Mouse (Mus musculus) kidney, postnatal 14 days (tissue): Measurements from ENCODE around the gene Fbxl7.
"Not testable (repeated sequence)": the region's sequence is repeated elsewhere in the genome, so short reads cannot be mapped to it uniquely, and the experiment has no call there.

Source experiments
- DNase-seq: peaks from one replicate; pipeline ENCODE4 v3.0.0; 2022; ENCODE audit warnings: mixed read lengths

The Fbxl7 gene

DNA sequence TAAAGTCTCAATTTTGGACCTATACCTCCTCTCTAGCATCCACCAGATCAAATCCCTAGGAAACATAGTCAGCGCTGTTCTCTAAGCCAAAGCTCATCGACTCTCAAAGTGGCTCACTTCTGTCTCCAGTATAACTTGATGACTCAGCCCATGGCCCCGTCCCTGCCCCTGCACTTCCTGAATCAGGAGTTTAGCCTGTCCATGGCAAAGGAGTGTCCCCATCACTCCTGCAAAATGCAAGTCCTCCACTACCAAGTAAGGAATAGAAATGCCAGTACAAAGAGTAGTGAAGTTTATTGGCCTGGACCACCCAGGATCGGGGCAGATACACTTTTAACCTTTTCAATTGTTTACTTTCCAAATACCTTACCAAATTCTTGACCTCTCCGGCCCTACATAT lies 91.3 kb downstream of the Fbxl7 start:
- DNase-seq, result no peak

DNA sequence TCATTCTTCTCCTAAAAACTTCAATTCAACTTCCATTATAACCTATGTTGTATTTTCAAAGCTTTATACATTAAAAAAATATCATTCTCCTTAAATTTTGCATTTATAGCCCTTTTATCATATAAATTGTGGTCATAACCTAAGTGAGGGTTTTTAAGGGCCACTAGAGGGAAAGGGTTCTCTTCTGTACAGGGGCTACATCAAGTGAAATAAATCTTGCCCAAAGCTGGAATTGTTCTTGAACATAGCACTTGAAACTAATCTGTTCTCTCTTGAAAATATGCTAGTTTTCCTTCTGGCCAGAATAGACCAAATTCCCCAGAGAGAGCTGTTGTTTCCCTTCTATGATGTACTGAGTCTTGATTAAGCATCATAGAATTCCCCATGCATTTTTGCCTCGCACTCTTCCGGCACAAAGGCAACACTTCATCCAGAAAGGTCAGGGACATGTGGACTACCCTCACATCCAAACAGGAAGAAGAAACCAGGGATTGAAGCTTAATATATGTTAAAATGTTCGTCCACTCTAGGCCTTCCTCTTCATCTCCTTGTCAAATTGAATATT lies 95.8 kb downstream of the Fbxl7 start:
- peak; percentile 30 for DNase-seq

DNA sequence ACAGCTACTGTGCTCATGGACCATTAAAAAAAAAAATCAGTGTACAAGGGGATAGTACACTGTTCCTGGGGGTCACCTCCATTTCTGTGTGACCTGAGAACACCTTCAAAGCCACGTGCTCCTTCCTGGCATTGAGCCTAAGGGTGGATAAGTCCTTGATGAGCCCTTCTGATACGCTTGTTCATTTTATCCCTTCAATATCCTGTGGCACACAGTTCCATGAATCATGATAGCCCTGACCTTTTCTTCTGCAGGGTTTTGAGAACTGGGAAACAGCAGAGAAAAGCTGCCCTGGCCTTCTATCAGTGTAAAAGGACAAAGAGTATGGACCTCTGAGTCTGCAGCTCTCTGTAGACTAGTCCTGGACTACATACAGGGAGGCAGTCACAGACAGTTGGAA lies 99.4 kb downstream of the Fbxl7 start:
- no peak for DNase-seq

DNA sequence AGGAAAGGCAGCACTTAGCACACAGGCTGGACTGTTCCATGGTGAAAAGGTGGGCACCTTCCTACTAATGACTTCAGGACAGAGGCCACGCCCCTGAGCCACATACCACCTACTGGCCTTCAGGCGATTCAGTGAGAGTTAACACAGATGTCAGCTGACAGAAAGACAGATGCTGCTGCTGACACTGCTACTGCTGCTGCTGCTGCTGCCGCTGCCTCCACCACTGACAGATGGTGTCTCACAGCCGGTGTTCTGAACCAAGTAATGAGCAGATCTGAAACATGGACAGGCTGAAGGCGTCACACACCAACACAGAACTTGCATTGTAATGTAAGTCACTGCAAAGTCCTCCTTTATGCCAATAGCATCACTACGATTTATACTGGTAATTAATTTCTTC lies 99.9 kb downstream of the Fbxl7 start:
- no peak for DNase-seq

DNA sequence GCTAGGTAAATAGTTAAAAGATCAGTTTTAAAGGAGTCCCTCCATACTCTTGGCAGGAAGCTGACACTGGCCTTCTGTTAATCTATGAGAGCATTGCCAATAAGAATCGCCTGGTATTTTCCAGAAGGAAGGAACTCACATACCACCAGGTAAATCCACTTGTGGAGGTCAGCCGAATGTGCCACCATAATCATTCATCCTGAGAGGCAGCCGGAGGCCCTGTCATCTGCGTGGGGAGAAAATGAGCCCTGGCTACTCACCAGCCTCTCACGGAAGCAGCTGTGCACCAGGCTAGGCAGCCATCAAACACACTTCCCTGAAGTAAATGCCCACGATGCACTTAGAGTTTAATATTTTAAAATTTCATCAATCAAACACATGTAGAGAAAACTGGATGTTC lies 108.2 kb downstream of the Fbxl7 start:
- DNase-seq, result peak; percentile 26

DNA sequence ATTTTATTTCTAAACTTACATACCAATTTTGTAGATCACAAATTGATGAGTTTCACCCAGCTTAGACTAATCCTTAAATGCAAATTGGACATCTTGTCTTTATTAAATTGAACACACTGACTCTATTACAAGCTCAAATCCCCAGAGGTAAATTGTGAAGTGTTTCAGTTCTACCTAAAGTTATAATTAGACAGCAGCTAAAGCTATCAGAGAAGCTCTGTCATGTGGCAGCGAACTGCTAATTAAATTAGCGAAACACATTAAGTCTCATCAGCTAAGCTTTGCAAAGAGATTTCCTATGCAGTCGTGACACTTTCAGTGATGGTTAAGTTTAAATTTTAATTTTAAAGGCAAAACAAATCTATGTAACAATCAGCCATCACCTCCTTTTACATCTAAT lies 114.8 kb downstream of the Fbxl7 start:
- no peak for DNase-seq

DNA sequence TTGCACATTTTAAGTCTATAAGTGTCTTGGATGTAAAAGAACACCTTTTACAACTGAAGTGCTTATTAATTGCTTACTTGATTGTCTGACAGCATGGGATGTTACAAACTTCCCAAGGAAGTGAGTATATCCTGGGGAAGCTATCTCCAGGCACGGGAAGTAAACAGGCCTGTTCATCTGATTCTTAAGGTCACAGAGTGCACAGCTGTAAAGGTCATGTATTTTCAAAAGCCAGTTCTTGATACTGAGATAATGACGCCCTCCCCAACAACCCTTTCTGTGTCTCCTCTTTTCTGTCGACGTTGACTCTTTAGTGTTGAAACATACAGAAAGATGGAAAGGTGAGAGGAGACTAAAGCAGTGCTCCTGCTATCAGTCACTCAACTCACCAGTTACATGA lies 116.3 kb downstream of the Fbxl7 start:
- DNase-seq, result peak; percentile 7

DNA sequence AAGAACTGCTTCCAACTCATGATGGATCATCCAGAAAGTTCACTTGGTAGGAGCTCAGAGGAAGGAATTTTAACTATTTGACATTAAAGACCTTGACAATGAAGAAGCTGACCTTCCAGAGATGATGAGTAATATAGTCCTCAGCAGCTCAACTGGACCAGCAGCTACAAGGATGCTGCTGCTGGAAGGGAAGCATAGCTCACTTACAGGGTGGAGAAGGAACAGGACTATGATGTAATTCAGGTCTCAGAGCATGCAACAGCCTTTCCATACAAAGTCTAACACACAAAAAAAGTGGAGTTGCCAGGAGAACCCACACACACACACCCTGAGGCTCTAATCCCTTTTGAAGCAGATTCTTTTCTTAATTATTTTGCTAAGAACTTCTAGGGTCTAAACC lies 119.7 kb downstream of the Fbxl7 start:
- DNase-seq, result no peak

DNA sequence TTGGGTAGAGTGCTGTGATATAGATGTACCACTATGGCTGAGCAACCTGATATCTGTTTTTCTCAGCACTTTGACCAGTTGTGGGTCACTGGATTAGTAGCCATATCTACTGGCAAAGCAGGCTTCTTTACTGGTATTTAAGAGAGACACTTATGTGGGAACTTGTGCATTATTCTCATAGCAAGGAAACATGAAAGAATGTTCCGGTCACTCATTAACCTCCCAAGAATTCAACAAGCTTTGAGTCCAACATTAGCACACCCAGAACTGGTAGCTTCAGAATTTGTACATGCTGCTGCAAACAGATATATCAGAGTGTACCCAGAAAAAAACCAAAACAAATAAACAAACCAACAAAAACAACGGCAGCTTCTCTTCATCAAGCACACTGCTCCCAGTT lies 120.5 kb downstream of the Fbxl7 start:
- peak; percentile 7 for DNase-seq

DNA sequence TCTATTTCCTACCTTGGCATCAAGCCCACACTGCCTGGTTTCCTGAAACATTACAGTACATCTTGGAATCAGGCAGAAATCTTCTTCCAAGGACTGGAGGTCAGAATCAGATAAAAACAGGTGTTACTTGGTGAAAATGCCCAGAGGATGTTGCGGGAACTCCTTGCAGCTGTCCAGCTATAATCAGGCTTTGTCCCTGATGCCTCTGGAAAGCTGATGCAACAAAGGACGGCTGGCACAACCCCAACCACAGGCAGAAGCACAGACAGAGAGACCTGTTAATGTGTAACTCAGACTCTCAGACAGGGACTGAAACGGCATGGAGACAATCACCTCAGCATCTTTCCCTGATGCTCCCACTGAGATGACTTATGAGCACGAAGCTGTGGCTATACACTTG lies 133.7 kb downstream of the Fbxl7 start:
- peak; percentile 54 for DNase-seq

DNA sequence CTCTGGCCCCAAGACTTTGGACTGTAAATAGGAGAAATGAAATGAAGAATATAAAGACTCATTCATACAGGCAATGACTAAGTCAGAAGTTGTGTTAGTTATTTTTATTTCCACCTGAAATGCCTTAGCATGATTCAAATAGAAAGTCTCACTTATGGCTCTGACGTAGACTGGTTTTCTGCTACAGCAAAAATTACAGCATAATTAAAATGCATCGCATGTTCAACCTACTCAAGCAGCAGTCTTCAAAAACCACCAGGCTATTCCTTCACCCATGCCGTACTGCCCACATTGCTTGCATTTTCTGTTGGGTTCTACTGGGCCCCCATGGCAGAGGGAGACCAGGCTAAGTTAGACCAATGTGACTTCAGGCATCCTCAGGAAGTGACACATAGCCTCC lies 146.9 kb downstream of the Fbxl7 start:
- DNase-seq, result no peak

DNA sequence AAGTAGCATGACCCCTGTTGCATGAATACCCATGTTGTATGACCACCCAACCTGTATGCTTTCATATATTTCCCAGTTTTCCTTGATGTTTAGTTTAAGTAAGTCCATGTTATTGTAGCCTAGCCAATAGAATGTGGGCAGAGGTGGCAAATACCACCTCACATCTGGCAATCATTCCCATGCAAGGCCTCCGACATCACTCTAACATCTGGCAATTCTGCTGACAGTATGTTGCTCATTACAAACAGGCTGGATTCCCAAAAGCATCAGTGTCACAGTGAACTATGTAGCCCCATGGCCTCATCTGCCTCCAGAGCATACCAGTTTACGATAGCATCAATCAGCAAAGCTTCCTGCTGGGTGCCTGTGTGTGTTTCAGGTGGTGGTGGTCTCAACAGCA lies 163.0 kb downstream of the Fbxl7 start:
- DNase-seq, result no peak

DNA sequence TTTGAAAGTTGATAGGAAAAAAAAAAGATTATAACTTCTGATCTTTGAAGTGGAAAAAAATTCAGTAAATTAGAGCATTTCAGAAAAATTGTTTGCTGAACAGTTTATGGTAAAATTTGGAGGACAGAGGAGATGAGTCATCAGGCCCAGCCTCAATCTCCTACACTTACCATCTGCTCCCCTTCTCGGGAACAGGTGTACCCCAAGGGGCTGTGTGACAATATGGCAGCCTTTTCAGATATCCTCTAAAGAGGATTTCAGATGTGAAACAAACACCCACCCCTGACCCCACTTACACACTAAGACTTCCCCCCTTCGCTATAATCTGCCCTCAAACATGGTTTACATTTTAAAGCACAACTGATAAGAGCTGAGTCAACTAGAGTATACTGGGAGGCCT lies 164.6 kb downstream of the Fbxl7 start:
- DNase-seq, result no peak

DNA sequence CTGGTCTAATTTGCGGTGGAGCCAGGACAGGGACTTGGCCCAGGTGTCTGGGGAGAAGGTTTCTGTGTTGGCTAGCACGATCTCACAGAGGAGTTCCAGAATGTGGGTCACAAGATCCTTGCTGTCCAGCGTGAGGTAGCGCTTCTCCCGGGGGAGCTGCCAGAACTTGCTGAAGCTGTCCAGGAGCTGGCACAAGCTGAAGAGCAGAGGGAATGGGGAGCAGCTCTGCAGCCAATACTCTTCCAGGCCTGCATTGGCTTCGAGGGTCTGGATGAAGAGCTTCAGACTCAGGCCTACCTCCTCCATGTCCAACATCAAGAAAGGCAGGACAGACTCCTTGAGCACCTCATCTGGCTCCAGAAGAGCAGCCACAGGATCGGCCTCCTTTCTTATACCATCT lies 166.0 kb downstream of the Fbxl7 start:
- DNase-seq, result not testable (repeated sequence)

DNA sequence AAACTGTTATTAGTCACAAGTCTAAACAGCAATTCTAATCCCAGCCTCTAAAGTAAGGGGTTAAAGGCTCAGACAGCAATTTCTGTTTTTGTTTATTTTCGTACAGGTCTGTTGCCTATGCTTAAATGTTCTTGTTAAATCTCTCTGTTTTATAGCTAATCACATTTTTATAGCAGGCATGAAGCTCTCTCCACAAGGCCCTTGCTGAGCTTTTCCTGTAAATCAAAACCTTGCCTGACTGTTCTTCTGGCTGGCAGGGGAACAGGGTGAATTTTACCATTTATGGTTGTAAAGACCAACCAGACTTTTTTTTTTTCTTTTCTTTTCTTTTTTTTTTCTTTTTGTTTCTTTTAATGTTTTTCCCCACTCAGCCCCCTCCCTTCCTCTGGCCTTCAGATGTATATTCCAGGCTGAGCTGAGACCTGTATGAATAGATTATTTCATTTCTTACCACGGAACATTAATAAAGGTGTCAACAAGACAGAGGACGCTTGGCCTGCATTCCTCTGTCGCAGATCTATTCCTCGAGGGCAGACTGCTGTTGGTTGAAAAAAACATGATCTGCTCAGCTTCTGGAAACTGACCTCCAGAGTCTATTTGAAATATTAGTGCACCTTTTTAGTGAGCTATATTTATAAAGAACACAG lies 176.9 kb downstream of the Fbxl7 start:
- DNase-seq, result no peak

DNA sequence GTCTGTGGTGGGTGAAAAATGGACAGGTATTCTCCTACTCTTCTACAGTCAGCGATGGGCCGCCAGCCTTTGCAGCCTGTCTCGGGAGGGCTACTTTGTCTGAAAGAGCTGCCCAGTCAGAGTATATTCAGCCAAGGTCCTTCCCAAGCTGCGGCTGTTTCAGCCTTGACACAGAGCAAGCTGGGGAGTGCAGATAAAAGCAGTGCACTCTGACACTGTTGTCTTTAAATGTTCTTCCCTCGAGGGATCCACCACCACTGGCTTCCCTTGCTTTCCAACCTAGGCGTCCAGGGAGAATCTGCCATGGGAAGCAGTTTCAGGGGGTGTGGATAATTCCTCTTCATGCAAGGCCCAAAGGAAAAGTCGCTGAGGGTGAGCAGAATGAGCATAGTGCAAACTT lies 177.4 kb downstream of the Fbxl7 start:
- no peak for DNase-seq

DNA sequence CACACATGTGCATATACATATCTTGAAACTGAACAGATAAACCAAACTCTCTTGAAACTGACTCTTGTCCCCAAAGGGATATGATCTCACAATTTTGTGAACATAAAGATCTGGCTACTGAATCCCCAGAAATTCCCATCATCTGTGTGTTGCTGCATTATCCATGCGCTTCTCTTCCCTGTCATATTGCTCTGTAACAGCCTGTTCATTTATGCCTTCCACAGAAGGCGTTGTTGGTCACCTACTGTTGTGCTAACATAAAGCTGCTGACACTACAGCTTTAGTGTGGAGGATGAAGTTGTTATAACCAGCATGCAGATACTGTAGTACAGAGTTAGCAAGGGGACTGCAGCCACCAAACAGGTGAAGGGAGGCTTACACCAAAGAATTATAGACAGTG lies 179.2 kb downstream of the Fbxl7 start:
- no peak for DNase-seq

DNA sequence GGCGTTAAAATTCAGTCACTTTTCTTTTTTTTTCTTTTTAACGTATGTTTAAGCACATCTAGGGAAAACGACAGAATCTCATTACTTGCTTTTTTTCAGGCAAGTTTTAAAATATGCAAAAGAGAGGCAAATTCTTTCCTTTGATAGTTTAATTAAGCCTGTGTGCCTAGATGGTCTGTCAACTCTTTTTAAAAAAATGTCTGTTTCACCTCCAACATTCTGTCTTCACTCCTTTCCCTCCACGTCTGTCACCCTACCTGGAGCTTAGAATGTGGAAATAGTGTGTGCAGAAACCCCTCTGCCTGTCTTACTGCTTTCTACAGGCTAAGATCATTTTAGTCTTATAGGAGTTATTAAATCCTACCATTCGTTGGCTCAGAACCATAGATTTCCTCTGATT lies 179.7 kb downstream of the Fbxl7 start:
- no peak for DNase-seq

DNA sequence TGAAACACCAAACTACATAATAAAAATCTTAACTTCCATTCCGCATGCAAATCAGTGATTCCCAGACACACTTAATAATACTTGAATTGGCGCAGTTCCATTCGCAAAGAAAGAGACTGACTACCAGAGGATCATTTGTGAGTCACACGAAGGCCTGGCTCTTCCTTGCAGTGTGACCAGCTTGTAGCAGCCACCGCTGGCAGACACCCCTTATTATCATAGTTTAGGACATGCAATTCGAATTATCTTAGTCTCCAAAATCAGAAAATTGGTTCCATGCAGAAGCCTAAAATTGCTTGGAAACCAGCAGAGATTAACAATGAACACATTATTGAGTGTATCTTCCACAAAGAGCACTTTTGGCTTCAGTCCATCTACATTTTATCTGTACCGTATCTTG lies 183.1 kb downstream of the Fbxl7 start:
- DNase-seq, result no peak

DNA sequence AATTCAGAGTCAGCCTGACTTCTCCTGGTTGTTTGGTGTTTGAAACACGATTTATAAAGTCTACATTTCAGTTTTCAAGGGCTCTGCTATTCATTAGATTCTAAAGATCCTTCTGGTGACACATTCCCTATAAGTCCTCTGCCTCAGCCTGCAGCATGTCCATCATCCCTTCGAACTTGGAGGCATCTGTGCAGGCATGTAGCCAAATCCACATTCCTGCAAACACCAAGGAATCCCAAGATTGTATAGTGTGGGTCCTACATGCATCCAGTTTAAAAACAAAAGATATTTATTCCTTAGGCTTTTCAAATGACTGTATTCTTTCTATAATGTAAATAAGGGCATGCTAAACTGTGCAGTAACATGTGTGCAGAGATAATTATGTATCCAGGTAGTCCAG lies 190.4 kb downstream of the Fbxl7 start:
- no peak for DNase-seq

DNA sequence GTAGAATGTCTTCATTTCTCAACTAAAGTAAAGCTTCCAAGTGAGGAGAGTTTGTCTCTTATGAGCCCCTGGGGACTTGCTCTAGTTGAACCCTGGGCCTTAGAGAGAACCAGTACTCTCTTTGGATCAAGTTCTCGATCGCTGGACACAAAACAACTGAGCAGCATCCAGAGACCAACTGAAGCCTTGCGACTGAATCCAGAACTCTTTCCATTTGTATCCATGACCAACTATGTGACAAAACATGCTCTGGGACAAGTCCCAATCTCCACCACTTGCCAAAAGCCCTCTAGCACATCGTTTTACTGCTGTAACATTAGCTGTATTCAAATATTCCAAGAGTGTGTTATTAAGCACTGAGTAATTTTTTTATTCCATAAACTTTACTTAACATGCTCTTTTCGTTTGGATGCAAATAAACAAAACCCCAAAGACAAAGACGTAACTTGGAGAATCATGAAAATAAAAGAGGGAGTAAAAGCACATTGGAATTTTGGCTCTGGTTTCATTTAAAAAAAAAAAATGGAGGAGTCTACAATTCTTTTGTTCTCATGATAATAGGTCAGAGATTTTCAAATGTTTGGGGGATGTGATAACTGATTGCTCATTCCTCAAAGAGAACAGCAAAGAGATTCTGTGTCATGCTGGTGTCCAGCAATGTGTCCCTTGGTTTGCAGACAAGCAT lies 192.1 kb downstream of the Fbxl7 start:
- DNase-seq, result no peak

DNA sequence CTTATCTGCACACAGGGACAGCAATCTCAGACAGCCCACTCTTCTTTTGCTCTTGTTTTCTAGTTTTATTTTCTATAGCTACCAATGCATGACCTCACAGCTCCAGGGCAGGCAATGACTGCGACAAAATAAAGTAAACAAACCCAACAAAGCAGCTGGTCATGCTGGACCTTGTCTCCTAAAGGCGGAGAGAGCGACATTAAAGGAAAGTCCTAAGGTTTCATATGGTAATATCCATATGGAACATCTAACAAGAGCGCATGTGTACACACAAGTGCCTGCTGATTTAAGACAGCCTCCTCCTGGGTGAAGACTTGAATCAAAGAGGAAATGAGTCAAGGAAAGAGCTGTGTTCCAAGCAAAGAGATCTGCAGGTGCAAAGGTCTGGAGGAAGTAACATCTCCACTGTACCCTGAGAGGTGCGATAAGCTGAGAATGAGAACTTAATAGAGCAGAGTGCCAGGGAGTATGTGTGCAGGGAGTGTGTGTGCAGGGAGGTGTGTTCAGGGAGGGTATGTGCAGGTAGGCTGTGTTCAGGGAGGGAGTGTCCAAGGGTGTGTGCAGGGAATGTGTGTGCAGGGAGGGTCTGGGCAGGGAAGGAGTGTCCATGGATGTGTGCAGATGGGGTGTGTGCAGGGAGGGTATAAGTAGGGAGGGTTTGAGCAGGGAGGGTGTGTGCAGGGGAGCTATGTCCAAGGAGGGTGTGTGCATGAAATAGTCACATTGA lies 193.3 kb downstream of the Fbxl7 start:
- no peak for DNase-seq

DNA sequence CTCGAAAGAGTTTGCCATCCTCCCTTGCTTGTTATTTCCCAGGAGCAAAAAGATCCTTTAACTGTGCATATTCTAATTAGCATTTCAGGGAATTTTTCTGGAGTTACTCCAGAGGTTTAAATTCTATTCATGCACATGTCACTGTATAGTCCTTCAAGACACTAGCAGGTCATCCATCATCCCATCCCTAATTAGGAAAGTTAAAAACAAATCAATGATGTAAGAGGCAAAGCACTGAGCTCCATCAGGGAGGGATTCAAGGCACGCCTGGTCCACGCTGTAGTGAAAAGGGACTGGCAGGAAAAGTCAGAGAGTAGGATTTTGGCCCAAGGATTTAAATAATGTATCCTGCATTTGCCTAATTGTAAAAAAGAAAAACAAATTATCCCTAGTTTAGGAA lies 202.3 kb downstream of the Fbxl7 start:
- DNase-seq, result no peak

DNA sequence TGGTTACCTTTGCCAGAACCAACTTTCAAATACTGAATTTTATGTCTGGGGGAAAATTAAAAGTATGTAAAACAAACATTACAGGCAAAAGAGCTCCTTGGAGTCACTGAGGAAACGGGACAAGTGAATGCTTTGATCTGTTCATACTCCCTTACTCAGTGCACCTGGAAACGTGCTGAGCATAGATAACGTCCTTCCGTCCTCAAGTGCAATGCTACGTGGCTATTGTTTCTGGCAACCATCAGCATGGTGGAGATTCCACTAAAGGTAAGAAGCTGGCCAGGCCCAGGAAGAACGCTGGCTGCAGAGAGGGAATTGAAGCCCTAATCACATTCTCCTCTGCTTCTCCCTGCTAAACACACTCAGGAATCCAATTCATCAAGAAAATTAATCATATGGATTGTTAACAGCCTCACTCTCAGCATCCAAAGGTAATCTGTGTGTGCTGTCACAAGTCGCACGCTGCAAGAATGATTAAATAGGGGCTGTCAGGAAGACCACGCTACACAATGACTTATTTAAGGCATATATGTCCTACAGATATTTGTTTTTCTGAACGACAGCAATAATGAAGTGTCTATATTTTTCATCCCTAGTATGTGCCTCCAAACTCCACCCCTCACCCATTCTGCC lies 206.8 kb downstream of the Fbxl7 start:
- no peak for DNase-seq
